Mouse (Mus musculus) liver, embryonic 12.5 days (tissue): Measurements from ENCODE around the gene Gm28539. TPM values are rescaled to one million over a fixed set of nuclear protein-coding genes. Genes with fewer than 3 reads are reported as not detected.
"Not testable (repeated sequence)": the region's sequence is repeated elsewhere in the genome, so short reads cannot be mapped to it uniquely, and the experiment has no call there.

ENCODE experiments used
- ATAC-seq: fragments of 200-750 bp; cut with Nextera tagmentation; 2 replicates; pipeline ENCODE4 v1.8.0; 2017; ENCODE audit warnings: moderate number of reproducible peaks, mild to moderate bottlenecking, moderate library complexity
- H3K27ac ChIP-seq: fragments of 300-500 bp; sonication (generic); 2 replicates; pipeline ENCODE4 v1.5.1; 2016; ENCODE audit warnings: mild to moderate bottlenecking
- H3K27me3 ChIP-seq: fragments of 300-500 bp; sonication (generic); replicated peaks from 2 replicates; pipeline ENCODE4 v1.6.1; 2016; ENCODE audit warnings: mild to moderate bottlenecking, moderate library complexity
- H3K36me3 ChIP-seq: fragments of 300-500 bp; sonication (generic); 2 replicates; pipeline ENCODE4 v1.6.1; 2016; ENCODE audit warnings: mild to moderate bottlenecking, moderate library complexity
- H3K4me1 ChIP-seq: fragments of 300-500 bp; sonication (generic); 2 replicates; pipeline ENCODE4 v1.6.1; 2016
- H3K4me2 ChIP-seq: fragments of 300-500 bp; sonication (generic); 2 replicates; pipeline ENCODE4 v1.6.1; 2016; ENCODE audit warnings: mild to moderate bottlenecking, moderate library complexity
- H3K4me3 ChIP-seq: fragments of 300-500 bp; sonication (generic); 2 replicates; pipeline ENCODE4 v1.5.1; 2016; ENCODE audit warnings: mild to moderate bottlenecking, moderate library complexity
- H3K9ac ChIP-seq: fragments of 300-500 bp; sonication (generic); 2 replicates; pipeline ENCODE4 v1.6.1; 2016; ENCODE audit warnings: mild to moderate bottlenecking, moderate library complexity
- H3K9me3 ChIP-seq: fragments of 300-500 bp; sonication (generic); replicated peaks from 2 replicates; pipeline ENCODE4 v1.6.1; 2016; ENCODE audit warnings: mild to moderate bottlenecking, moderate library complexity
- WGBS: fragments of 180-500 bp; shearing (Covaris S2); methylation state at CpG from one replicate; pipeline ENCODE4 v1.1.7; 2016; ENCODE audit not compliant: insufficient replicate concordance; 5-methylcytosine and 5-hydroxymethylcytosine counted together
- polyA plus RNA-seq: library from polyadenylated mRNA; unstranded; fragments of >200 nt; fragmentation: Nextera tagmentation; extraction: Ambion mirVana; gene quantifications from 2 replicates; pipeline ENCODE4 v1.2.1, GENCODE M21; 2016

Gene Gm28539
- polyA plus RNA-seq, 1 experiment from 2014 or later = not detected

GRCm38 (mm10) chr16:18870495-18870894 lies 34.1 kb downstream of the Gm28539 start:
- peak; percentile 64; the same call in 1 of the 2 replicates for ATAC-seq

GRCm38 (mm10) chr16:18876091-18876441 lies 39.7 kb downstream of the Gm28539 start:
- H3K27ac ChIP-seq = peak overlapping the region; percentile 98
- peak overlapping the region; percentile 93 for H3K4me3 ChIP-seq
- under 1% methylated on average over 17 of the region's 17 CpGs for WGBS
- H3K9ac ChIP-seq = peak overlapping the region; percentile 92
- H3K4me1 ChIP-seq = peaks cover 48% of the 10 kb centered on the region
- no peaks in the 10 kb centered on the region for H3K27me3 ChIP-seq
- H3K9me3 ChIP-seq = no peaks in the 10 kb centered on the region
- H3K36me3 ChIP-seq = peaks cover 57% of the 10 kb centered on the region
- ATAC-seq = no peak
- peak overlapping the region; percentile 96 for H3K4me2 ChIP-seq

More at GRCm38 (mm10) chr16:18870495-18870894, 34.1 kb downstream of the Gm28539 start:
- not testable (repeated sequence) for H3K9ac ChIP-seq, H3K27ac ChIP-seq, H3K9me3 ChIP-seq, H3K4me3 ChIP-seq, H3K27me3 ChIP-seq
- H3K36me3 ChIP-seq = peaks cover 48% of the 10 kb centered on the region
- H3K4me1 ChIP-seq = peaks cover 26% of the 10 kb centered on the region
- peak overlapping the region; percentile 29 for H3K4me2 ChIP-seq
- 67% methylated on average over 1 of the region's 1 CpGs for WGBS

- Histone ChIP-seq H3K4me1 (peaks cover 42% of the 10 kb centered on the region), H3K9me3 (no peaks in the 10 kb centered on the region), H3K9ac (peak within 1 kb of the TSS; percentile 92), H3K27ac (peak within 1 kb of the TSS; percentile 98), H3K27me3 (no peaks in the 10 kb centered on the region), H3K4me3 (peak within 1 kb of the TSS; percentile 93), H3K36me3 (peaks cover 57% of the 10 kb centered on the region), H3K4me2 (peak within 1 kb of the TSS; percentile 96)
- under 1% methylated on average over 88 of the region's 93 CpGs for WGBS
- peak; percentile 92 for ATAC-seq
Measured at GRCm38 (mm10) chr16:18876442-18877308, 40.3 kb downstream of the Gm28539 start, which contains the start of the genes Mrpl40 and Hira. Mrpl40 (minus strand) TSS chr16:18876862. Hira (plus strand) TSS chr16:18877037.

- Histone ChIP-seq H3K4me2 (peak overlapping the region; percentile 96), H3K27me3 (no peaks in the 10 kb centered on the region), H3K4me3 (peak overlapping the region; percentile 93), H3K4me1 (peaks cover 39% of the 10 kb centered on the region), H3K9ac (peak overlapping the region; percentile 92), H3K36me3 (peaks cover 55% of the 10 kb centered on the region), H3K9me3 (no peaks in the 10 kb centered on the region), H3K27ac (peak overlapping the region; percentile 98)
- WGBS = 1% methylated on average over 35 of the region's 43 CpGs
- ATAC-seq = peak; percentile 11
Measured at GRCm38 (mm10) chr16:18877386-18878090, 41.2 kb downstream of the Gm28539 start.

GRCm38 (mm10) chr16:18878091-18878720 lies 41.8 kb downstream of the Gm28539 start:
- Histone ChIP-seq H3K4me3 (peak overlapping the region; percentile 93), H3K4me2 (peak overlapping the region; percentile 96), H3K27ac (peak overlapping the region; percentile 98), H3K27me3 (no peaks in the 10 kb centered on the region), H3K4me1 (peaks cover 44% of the 10 kb centered on the region), H3K9me3 (no peaks in the 10 kb centered on the region), H3K9ac (peak overlapping the region; percentile 92), H3K36me3 (peaks cover 53% of the 10 kb centered on the region)
- no peak for ATAC-seq
- 16% methylated on average over 20 of the region's 20 CpGs for WGBS

GRCm38 (mm10) chr16:18884044-18884443 lies 47.7 kb downstream of the Gm28539 start:
- Histone ChIP-seq H3K4me2 (no peak overlapping the region), H3K4me1 (peaks cover 39% of the 10 kb centered on the region), H3K27me3 (no peaks in the 10 kb centered on the region), H3K9me3 (no peaks in the 10 kb centered on the region), H3K27ac (no peak overlapping the region), H3K9ac (no peak overlapping the region), H3K4me3 (no peak overlapping the region), H3K36me3 (peaks cover 47% of the 10 kb centered on the region)
- ATAC-seq = no peak

GRCm38 (mm10) chr16:18893840-18894372 lies 57.5 kb downstream of the Gm28539 start:
- H3K9me3 ChIP-seq = no peaks in the 10 kb centered on the region
- no peak overlapping the region for H3K27ac ChIP-seq
- ATAC-seq = no peak
- WGBS = 84% methylated on average over 4 of the region's 4 CpGs
- no peaks in the 10 kb centered on the region for H3K27me3 ChIP-seq
- peaks cover 37% of the 10 kb centered on the region for H3K36me3 ChIP-seq
- no peak overlapping the region for H3K4me2 ChIP-seq
- H3K9ac ChIP-seq = no peak overlapping the region
- no peak overlapping the region for H3K4me3 ChIP-seq
- peaks cover 29% of the 10 kb centered on the region for H3K4me1 ChIP-seq

GRCm38 (mm10) chr16:18895249-18895648 lies 58.9 kb downstream of the Gm28539 start:
- Histone ChIP-seq H3K9me3 (no peaks in the 10 kb centered on the region), H3K4me1 (peaks cover 17% of the 10 kb centered on the region), H3K9ac (no peak overlapping the region), H3K27me3 (no peaks in the 10 kb centered on the region), H3K4me2 (no peak overlapping the region), H3K27ac (no peak overlapping the region), H3K36me3 (peaks cover 50% of the 10 kb centered on the region), H3K4me3 (no peak overlapping the region)
- 55% methylated on average over 3 of the region's 3 CpGs for WGBS
- ATAC-seq = no peak

GRCm38 (mm10) chr16:18896429-18896828 lies 60.0 kb downstream of the Gm28539 start:
- H3K9ac ChIP-seq = no peak overlapping the region
- H3K9me3 ChIP-seq = no peaks in the 10 kb centered on the region
- 75% methylated on average over 10 of the region's 10 CpGs for WGBS
- no peak overlapping the region for H3K4me2 ChIP-seq
- ATAC-seq = no peak
- no peak overlapping the region for H3K4me3 ChIP-seq
- H3K36me3 ChIP-seq = peaks cover 61% of the 10 kb centered on the region
- H3K4me1 ChIP-seq = peaks cover 16% of the 10 kb centered on the region
- H3K27ac ChIP-seq = no peak overlapping the region
- H3K27me3 ChIP-seq = no peaks in the 10 kb centered on the region

- Histone ChIP-seq H3K4me3 (no peak overlapping the region), H3K36me3 (peaks cover 69% of the 10 kb centered on the region), H3K9me3 (no peaks in the 10 kb centered on the region), H3K4me1 (no peaks in the 10 kb centered on the region), H3K4me2 (no peak overlapping the region), H3K9ac (no peak overlapping the region), H3K27ac (no peak overlapping the region), H3K27me3 (no peaks in the 10 kb centered on the region)
- no peak for ATAC-seq
- WGBS = 68% methylated on average over 1 of the region's 1 CpGs
Measured at GRCm38 (mm10) chr16:18905648-18906047, 69.3 kb downstream of the Gm28539 start.

- H3K36me3 ChIP-seq = peaks cover 86% of the 10 kb centered on the region
- H3K4me3 ChIP-seq = no peak overlapping the region
- no peak overlapping the region for H3K9ac ChIP-seq
- H3K4me1 ChIP-seq = no peaks in the 10 kb centered on the region
- H3K4me2 ChIP-seq = no peak overlapping the region
- H3K27ac ChIP-seq = no peak overlapping the region
- no peak for ATAC-seq
- H3K27me3 ChIP-seq = no peaks in the 10 kb centered on the region
- 85% methylated on average over 4 of the region's 4 CpGs for WGBS
- H3K9me3 ChIP-seq = no peaks in the 10 kb centered on the region
Measured at GRCm38 (mm10) chr16:18916064-18916463, 79.7 kb downstream of the Gm28539 start.
